In genomic region chr14:27784826-27785225, GRCm38 (mm10) we compare ENCODE assay signal across 15 mouse cellular contexts.
"Had no signal": no experiment of that assay in that cellular context is flagged by ENCODE, and none has a peak within 500 bp of the region (broad histone marks: within the 10 kb centered on the region; RNA-seq: fewer than 3 reads in every experiment).

No protein-coding gene starts in this region.

- ATAC-seq: hindbrain, embryonic 16.5 days; inflammation-experienced regulatory T-cells, adult 6 months; liver, postnatal 0 days had no signal

- DNase-seq: gastrocnemius, postnatal 10 days; gastrocnemius, postnatal 25 days; heart, adult 18-20 months; heart, postnatal 10 days; heart, postnatal 4 days; kidney, adult 18-20 months; kidney, adult 8-10 months; kidney, postnatal 10 days; kidney, postnatal 25 days; kidney, postnatal 4 days; liver; liver, embryonic 13.5 days; liver, postnatal 0 days had no signal
